Mouse (Mus musculus) thymus, adult 2 months (tissue): ENCODE results near the gene Calcoco1. TPM values are rescaled to one million over a fixed set of nuclear protein-coding genes. Genes with fewer than 3 reads are reported as not detected.

Experiments used
- DNase-seq: peaks from one replicate; pipeline ENCODE4 v3.0.0; 2021
- H3K27ac ChIP-seq: fragments of 200-500 bp; 2 replicates; pipeline ENCODE4 v1.5.1; 2012; ENCODE audit warnings: low read length, control low read depth; ENCODE audit not compliant: control insufficient read depth, insufficient read depth
- H3K27me3 ChIP-seq: fragments of 200-500 bp; 2 replicates; pipeline ENCODE4 v1.6.1; 2012; ENCODE audit warnings: mild to moderate bottlenecking, low read length, moderate library complexity, mixed read lengths; ENCODE audit not compliant: control insufficient read depth, insufficient read depth
- H3K36me3 ChIP-seq: fragments of 200-500 bp; 2 replicates; pipeline ENCODE4 v1.6.1; 2012; ENCODE audit warnings: mild to moderate bottlenecking, low read length, moderate library complexity; ENCODE audit not compliant: control insufficient read depth, insufficient read depth
- H3K4me1 ChIP-seq: fragments of 200-500 bp; replicated peaks from 2 replicates; pipeline ENCODE4 v1.6.1; 2012; ENCODE audit warnings: low read length; ENCODE audit not compliant: control insufficient read depth, insufficient read depth
- H3K4me3 ChIP-seq: fragments of 200-500 bp; 2 replicates; pipeline ENCODE4 v1.5.1; 2012; ENCODE audit warnings: mild to moderate bottlenecking, low read length, control low read depth, moderate library complexity; ENCODE audit not compliant: control insufficient read depth, insufficient read depth
- CTCF ChIP-seq: fragments of 200-500 bp; IDR thresholded peaks from 2 replicates; pipeline ENCODE4 v1.5.1; 2012; ENCODE audit warnings: mild to moderate bottlenecking, control low read depth, low read length, moderate library complexity, borderline replicate concordance; ENCODE audit not compliant: control insufficient read depth, poor library complexity, insufficient read depth; ENCODE audit errors: extremely low read depth
- POLR2A ChIP-seq: fragments of 200-500 bp; IDR thresholded peaks from 2 replicates; pipeline ENCODE4 v1.6.1; 2012; ENCODE audit warnings: mild to moderate bottlenecking, low read length, control low read depth, moderate library complexity; ENCODE audit not compliant: control insufficient read depth, poor library complexity, insufficient read depth; ENCODE audit errors: extremely low read depth
- WGBS: fragments of 180-500 bp; shearing (Covaris S2); methylation state at CpG from one replicate; pipeline ENCODE4 v1.1.7; 2018; 5-methylcytosine and 5-hydroxymethylcytosine counted together
- polyA plus RNA-seq: library from polyadenylated mRNA; depleted of rRNA; stranded (reverse); fragments of >200 nt; gene quantifications from 2 replicates; pipeline ENCODE4 v1.2.3, GENCODE M21; 2012; rRNA removed

Gene Calcoco1
- polyA plus RNA-seq = 74.7 and 77.5 TPM in 2 replicates

GRCm38 (mm10) chr15:102721980-102722475 lies at the start of gene Calcoco1:
Gene Calcoco1, minus strand, starts transcription at chr15:102722178.
- H3K4me1 ChIP-seq = peaks cover 3% of the 10 kb centered on the region
- TF ChIP-seq CTCF (no peak), POLR2A (peak; percentile 63)
- H3K27me3 ChIP-seq = no peaks in the 10 kb centered on the region; the same call in 1 of the 2 replicates
- WGBS = 4% methylated on average over 27 of the region's 27 CpGs
- H3K36me3 ChIP-seq = peaks cover 8% of the 10 kb centered on the region; the same call in 1 of the 2 replicates
- H3K4me3 ChIP-seq = peak within 1 kb of the TSS; percentile 76
- H3K27ac ChIP-seq = peak within 1 kb of the TSS; percentile 54; the same call in 1 of the 2 replicates
- peak; percentile 91 for DNase-seq

- no peak for TF ChIP-seq POLR2A
- no peak for TF ChIP-seq CTCF
- WGBS = 69% methylated on average over 7 of the region's 7 CpGs
- no peak for DNase-seq
- Histone ChIP-seq H3K4me3 (no peak overlapping the region), H3K27me3 (no peaks in the 10 kb centered on the region), H3K27ac (no peak overlapping the region), H3K4me1 (no peaks in the 10 kb centered on the region), H3K36me3 (no peaks in the 10 kb centered on the region)
These were observed 48.9 kb upstream of the Calcoco1 start for GRCm38 (mm10) chr15:102770866-102771265.

GRCm38 (mm10) chr15:102765207-102765606 lies 43.2 kb upstream of the Calcoco1 start:
- WGBS = 23% methylated on average over 2 of the region's 2 CpGs
- H3K4me3 ChIP-seq = no peak overlapping the region
- no peak overlapping the region for H3K27ac ChIP-seq
- no peaks in the 10 kb centered on the region for H3K36me3 ChIP-seq
- peaks cover 2% of the 10 kb centered on the region; the same call in 1 of the 2 replicates for H3K27me3 ChIP-seq
- no peak for DNase-seq
- no peaks in the 10 kb centered on the region for H3K4me1 ChIP-seq
- TF ChIP-seq POLR2A = no peak
- no peak for TF ChIP-seq CTCF

GRCm38 (mm10) chr15:102761745-102762378 lies 39.9 kb upstream of the Calcoco1 start:
- DNase-seq = no peak

DNA sequence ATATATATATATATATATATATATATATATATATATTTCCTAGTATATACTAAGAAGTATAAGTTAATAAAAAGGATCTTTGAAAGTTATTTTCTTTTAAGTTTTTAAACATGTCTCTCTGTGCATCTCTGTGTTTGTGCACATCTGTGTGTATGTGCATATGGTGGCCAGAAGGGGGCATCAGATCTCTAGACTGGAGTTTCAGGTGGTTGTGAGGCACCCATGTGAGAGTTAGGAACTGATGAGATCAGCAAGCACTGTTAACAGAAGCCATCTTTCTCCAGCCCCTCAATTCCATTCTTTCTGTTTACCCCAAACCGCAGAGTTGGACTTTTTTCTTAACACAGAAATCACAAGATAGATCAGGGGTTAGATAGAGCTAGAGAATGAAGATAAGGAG lies 35.7 kb upstream of the Calcoco1 start:
- no peaks in the 10 kb centered on the region for H3K27me3 ChIP-seq
- H3K4me1 ChIP-seq = no peaks in the 10 kb centered on the region
- DNase-seq = no peak
- no peak overlapping the region for H3K27ac ChIP-seq
- H3K36me3 ChIP-seq = no peaks in the 10 kb centered on the region
- TF ChIP-seq POLR2A = no peak
- H3K4me3 ChIP-seq = no peak overlapping the region
- WGBS = 88% methylated on average over 1 of the region's 1 CpGs

More at GRCm38 (mm10) chr15:102761745-102762378, 39.9 kb upstream of the Calcoco1 start:
- WGBS = 15% methylated on average over 7 of the region's 7 CpGs
- Histone ChIP-seq H3K27ac (no peak overlapping the region), H3K4me3 (no peak overlapping the region), H3K27me3 (peaks cover 2% of the 10 kb centered on the region; the same call in 1 of the 2 replicates), H3K4me1 (no peaks in the 10 kb centered on the region), H3K36me3 (no peaks in the 10 kb centered on the region)
- no peak for TF ChIP-seq POLR2A
- no peak for TF ChIP-seq CTCF

GRCm38 (mm10) chr15:102755053-102755452 lies 33.1 kb upstream of the Calcoco1 start:
- Histone ChIP-seq H3K27ac (no peak overlapping the region), H3K27me3 (no peaks in the 10 kb centered on the region; the same call in 1 of the 2 replicates), H3K4me3 (no peak overlapping the region), H3K4me1 (no peaks in the 10 kb centered on the region), H3K36me3 (no peaks in the 10 kb centered on the region)
- DNase-seq = no peak
- TF ChIP-seq POLR2A (no peak), CTCF (no peak)
- 58% methylated on average over 5 of the region's 5 CpGs for WGBS
